Mouse (Mus musculus): ENCODE results near the gene Exosc5. TPM values are rescaled to one million over a fixed set of nuclear protein-coding genes. Genes with fewer than 3 reads are reported as not detected.

Exosc5 gene
- total RNA-seq, 2 experiments from 2014 or later = 39.6 to 54.0 TPM

DNA sequence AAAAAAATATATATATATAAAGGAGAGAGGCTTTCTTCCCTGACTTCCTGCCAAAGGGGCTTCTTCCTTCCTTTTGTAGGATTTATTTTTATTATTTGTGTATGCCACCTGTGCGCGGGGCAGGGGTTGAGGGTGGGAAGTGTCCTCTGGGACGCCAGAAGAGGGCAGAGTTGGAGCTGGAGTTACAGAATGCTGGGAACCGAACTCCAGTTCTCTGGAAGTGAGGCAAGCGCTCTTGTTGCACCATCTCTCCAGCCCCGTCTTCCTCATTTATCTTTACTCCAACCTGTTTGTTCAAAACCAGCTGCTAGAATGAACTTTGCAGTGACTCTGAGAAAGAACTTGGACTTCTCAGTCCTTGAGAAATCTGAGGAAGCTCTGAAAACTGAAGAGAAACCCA lies 21.0 kb downstream of the Exosc5 start:
- no peak for DNase-seq

DNA sequence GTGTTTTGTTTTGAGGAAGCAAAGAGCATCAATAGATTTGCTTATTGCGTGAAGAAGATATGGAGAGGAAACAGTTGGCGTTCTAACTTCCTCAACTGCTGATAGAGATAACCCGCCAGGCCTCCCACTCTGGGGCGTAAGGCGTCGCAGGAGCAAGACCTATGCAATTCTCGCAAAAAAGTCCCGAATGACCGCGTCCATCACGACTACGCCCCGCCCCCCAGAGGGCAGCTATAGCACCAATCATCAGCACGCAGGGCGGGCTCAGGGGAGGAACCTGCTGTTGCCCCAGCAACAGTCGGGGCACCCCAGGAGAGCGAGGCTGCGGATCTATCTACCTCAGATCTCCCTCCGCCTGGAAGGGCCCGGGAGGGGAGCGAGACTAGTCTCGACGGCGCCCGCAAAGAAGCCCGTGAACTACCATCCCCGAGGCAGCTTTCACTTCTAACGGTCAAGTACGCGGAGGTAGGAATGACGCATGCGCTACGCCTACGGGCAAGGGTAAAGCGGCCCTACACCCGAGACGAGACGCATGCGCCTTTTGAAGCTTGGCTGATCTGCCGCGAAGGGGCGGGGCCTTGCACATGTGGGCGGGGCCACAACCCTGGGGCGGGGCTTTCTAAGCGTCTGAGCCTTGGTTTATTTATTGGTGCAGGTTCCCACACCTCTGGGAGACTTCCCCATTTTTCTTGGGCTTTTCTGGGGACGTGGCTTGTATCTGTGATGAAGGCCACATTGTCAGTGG lies 21.7 kb downstream of the Exosc5 start, which contains the start of gene B9d2:
Gene B9d2 (plus strand): TSS at position 267 of the 745 bp plus-strand sequence.
- DNase-seq = peak; percentile 96 to 98

DNA sequence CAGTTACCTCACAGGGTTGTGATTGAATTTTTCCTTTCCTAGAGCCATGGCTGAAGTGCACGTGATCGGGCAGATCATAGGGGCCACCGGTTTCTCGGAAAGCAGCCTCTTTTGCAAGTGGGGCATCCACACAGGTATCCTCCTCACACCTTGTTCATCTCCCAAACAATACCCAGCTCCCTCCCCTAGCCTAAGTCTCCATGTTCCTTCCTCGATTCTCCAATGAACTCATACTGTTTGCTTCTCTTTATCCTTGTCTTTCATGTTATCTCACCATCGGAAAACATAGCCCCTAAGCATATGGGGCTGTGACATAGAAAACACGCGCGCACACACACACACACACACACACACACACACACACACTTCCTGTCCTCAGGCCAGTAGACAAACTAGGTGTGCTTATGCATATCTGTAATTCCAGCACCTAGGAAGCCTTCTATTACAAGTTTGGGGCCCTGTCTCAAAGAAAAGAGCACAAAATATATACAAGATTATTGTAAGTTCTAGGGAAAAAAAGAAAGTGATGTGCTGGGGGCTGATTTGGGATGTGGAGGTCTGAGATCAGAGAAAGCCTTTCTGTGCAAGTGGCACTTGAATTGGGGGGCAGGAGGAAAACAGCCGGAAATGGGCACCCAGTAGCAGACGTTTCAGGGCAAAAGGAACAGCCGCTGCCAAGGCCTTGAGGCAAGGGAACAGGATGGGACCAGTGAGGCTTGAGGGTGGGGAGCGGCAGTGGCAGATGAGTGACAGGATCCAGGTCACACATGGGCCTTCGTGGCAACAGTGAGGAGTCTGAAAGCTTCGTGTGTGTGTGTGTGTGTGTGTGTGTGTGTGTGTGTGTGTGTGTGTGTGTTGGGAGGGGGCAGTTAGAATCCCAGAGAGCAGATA lies 22.6 kb downstream of the Exosc5 start:
- DNase-seq = no peak

DNA sequence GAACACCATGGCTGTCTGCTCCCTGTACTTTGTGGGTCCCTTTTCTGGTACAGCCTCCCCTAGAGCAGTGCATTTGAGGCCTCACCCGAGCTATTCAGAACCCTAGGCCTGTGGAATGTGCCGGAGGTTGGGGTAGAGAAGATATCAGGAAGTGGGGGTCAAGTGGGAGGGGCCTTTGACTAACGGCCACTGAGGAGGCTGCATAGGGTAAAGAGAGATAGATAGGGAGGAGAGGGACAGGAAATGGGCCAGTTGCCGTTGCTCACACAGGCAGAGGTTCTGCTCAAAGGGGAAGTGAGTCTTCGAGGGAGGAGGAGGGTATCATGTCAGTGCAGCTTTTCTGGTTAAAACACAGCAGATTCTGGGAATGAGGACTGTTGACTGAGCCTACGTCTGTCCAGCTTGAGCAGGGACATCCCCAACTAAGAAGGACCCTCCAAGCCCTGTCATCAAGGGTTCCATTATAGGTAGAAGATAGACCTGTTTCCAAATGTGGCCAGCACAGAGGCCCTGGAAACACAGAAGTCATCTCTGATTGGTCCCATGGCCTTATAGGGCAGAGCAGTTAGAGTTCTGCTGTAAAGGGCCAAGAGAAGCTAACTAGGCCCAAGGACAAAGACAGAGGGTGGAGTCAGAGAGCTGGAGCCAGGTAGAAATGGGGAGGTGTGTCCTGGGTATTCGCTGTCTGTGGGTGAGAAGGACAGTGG lies 24.7 kb downstream of the Exosc5 start:
- DNase-seq = no peak

DNA sequence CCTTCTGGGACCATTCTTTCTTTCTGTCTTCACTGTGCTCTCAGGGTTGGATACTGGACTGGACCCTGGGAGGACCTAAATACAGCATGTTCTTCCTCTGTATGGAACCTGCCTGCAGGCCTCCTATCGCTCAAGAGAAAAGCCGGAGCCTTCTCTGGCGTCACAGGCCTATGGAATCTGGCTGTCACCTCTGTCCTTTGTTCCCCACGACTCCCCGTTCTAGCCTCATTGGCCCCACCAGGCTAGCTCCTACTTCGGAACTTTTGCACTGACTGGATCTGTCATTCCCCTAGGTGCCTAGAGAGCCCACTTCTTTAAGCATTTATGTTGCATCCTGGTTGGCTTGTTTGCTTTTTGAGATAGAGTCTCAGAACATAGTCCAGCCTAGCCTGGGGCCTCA lies 25.7 kb downstream of the Exosc5 start:
- no peak for DNase-seq

DNA sequence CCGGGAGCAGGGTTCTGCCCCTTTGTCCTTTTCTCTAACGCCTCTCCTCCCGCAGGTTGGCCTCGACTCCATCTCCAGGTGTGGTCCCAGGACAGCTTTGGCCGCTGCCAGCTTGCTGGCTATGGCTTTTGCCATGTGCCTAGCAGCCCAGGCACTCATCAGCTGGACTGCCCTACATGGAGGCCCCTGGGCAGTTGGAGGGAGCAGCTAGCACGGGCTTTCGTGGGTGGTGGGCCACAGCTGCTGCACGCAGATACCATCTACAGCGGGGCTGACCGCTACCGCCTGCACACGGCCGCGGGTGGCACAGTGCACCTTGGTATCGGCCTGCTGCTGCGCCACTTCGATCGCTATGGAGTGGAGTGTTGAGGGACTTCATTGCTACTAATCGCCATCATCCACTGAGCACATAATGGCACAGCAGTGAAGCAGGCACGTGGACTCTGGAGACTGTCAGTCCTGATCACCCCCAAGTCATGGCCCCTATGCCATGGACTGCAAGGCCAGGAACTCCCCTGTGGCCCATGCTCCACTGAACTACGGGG lies 27.0 kb downstream of the Exosc5 start:
- no peak for DNase-seq

DNA sequence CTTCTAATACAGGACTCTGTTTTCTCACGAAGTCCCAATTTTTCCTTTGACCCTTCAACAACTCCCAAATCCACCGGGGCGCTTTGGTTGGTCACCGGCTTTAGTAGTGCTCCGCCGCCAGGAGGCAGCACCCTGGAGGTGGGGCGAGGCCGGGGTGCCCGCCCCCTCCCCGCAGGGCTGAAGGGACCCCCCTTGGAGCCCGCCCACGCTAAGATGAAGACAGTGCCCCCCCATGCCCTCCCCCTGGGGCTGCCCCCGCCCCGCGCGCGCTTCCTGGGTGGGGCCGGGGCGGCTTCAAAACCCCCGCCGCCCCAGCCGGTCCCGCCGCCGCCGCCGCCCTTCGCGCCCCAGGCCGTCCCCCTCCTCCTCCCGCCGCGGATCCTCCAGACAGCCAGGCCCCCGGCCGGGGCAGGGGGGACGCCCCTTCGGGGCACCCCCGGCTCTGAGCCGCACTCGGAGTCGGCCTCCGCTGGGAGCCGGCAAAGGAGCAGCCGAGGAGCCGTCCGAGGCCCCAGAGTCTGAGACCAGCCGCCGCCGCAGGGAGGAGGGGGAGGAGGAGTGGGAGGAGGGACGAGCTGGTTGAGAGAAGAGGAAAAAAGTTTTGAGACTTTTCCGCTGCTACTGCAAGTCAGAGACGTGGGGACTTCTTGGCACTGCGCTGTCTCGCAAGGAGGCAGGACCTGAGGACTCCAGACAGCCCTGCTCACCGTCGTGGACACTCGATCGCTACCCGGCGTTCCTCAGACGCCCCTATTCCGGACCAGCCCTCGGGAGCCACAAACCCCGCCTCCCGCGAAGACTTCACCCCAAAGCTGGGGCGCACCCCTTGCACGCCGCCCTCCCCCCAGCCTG lies 27.9 kb downstream of the Exosc5 start, which contains the start of gene Tgfb1:
Gene Tgfb1 (plus strand): TSS at position 323 of the 852 bp plus-strand sequence.
- DNase-seq = peak; percentile 85 to 91

DNA sequence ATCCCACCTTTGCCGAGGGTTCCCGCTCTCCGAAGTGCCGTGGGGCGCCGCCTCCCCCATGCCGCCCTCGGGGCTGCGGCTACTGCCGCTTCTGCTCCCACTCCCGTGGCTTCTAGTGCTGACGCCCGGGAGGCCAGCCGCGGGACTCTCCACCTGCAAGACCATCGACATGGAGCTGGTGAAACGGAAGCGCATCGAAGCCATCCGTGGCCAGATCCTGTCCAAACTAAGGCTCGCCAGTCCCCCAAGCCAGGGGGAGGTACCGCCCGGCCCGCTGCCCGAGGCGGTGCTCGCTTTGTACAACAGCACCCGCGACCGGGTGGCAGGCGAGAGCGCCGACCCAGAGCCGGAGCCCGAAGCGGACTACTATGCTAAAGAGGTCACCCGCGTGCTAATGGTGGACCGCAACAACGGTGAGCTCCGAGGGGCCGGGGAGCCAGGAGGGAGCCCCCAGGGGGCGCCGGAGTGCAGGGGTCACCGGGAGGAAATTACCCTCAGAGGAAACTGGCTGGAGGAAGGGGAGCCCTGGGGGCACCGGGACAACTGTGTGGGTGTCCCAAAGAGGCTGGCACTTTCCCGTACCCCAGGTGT lies 28.9 kb downstream of the Exosc5 start:
- DNase-seq = peak; percentile 63 to 77

DNA sequence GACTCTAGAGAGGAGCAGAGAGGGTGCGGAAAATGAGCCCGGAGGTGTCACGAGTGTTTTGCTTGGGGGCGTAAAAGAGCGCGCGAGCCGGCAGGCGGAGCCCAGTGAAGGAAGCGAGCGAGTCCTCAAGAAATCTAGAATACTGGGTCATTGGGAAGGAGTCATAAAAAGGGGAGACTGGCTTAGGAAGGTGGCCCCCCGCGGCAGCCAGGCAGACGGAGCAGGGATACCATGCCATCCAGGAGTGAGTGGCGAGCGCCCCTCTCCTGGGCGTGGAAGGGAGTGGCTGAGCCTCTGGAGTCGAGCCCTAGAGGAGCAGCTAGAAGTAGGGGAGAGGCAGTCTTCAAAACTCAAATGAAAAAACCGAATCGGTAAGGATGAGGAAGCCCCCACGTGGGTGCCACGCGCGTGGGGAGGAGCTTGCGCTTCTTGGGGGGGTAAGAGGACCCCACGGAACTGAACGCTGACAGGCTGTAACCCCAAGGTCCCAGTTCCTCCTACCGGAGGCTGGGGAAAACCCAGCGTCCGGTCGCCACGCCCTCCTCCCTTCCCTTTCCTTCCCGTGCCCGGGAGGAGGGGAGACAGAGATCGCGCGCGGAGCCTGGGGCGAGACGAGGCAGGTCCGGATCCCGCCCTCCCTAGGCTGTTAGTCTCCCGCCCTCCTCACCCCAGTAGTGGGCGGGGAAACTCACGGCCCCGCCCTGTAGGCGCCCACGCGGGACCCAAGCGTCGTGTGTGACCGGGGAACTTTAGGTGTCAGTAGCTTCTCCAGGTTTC lies 30.0 kb downstream of the Exosc5 start:
- peak; percentile 84 to 88 for DNase-seq

DNA sequence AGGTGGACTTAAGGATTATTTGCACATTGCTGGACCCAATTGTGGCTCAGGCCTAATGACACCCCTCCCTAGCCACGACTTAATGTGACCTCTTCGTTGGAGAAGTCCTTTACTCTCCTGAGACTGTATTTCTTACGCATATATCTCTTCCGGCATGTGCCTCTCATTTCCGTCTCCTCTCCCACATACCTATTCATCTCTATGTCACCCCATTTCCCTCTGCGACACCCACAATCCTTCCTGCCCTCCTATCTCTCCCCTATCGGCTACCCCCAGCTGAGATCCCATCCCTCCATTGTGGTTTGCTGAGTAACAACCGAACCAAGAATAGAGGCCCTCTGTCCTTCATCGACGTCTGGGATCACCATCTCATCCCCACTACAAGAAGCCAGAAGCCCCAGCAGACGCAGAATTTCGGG lies 30.6 kb downstream of the Exosc5 start:
- DNase-seq = no peak

DNA sequence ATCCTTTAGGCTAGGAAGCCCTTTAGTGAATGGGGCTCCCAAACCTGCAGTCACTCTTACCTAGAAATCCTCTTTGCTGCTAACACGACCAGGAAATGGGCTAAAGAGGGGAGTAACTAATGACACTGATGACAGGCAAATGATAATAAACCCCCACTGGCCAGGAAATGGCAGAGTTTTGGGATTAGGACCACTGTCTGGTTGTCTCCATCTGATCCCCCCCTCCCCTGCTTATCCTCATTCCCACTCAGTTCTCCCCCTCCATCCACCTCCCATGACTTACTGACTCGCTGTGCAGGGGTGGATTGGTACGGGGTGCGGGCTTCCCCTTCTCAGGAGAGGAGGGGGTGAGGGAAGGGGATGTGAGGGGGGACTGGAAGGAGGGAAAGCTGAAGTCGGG lies 31.1 kb downstream of the Exosc5 start:
- DNase-seq = no peak

DNA sequence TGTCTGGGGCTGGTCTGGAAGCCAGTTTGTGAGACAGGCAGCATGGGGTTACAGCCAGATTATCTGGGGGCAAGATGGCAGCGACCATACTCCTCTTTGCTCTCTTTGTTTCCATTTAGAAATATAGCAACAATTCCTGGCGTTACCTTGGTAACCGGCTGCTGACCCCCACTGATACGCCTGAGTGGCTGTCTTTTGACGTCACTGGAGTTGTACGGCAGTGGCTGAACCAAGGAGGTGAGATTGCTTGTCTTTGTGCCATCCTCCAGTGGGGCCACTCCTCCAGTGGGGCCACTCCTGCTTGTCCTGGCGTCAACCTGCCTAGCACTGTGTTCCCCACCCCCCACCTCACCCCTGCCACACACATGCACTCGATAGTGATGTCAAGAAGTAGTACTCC lies 35.1 kb downstream of the Exosc5 start:
- no peak for DNase-seq

DNA sequence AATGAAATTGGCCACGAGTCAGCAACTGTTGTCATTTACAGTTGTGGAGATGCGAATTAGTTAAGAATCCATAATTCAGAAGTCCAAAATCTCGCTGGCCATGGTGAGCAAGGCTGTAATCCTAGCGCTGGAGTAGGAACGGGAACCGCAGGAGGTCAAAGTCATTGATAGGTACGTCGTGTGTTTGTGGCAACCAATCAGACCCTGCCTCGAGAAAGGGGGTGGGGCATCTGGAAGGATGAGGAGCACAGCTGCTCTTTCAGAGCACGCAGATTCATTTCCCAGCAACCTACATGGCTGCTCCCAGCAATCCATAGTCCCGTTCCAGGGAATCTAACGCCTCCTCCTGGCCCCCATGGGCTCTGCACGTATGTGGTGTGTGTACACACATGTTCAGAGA lies 40.9 kb downstream of the Exosc5 start:
- no peak for DNase-seq

DNA sequence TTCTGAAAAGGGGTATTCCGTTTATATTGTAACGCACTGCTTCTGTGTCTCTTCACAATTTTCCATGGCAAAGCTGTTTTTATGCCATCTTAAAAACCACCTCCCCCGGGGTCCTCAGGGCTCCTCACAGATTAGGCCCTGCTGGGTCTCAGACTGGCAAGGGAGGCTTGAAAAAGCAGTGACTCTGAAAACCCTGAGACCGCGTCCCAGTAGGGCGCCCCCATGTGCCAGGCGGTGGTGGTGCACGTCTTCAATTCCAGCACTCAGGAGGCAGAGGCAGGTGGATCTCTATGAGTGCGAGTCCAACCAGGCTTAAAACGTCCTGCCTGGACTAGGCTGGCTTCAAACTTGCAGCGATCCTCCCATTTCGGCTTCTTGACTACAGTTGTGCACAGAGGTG lies 41.8 kb downstream of the Exosc5 start:
- DNase-seq = no peak

DNA sequence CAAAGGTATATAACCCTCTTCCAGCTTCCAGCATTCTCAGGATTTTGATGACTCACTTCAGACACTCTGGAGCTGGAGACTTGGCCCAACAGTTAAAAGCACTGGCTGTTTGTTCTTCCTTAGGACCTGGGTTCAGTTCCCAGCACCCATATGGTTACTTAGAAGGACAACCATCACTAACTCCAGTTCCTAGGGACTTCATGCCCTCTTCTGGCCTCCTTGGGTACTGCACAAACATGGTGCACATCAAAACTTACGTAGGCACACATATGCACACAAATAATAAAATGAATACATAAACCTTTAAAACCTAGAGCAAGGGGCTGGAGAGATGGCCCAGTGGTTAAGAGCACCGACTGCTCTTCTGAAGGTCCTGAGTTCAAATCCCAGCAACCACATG lies 43.4 kb downstream of the Exosc5 start:
- no peak for DNase-seq

DNA sequence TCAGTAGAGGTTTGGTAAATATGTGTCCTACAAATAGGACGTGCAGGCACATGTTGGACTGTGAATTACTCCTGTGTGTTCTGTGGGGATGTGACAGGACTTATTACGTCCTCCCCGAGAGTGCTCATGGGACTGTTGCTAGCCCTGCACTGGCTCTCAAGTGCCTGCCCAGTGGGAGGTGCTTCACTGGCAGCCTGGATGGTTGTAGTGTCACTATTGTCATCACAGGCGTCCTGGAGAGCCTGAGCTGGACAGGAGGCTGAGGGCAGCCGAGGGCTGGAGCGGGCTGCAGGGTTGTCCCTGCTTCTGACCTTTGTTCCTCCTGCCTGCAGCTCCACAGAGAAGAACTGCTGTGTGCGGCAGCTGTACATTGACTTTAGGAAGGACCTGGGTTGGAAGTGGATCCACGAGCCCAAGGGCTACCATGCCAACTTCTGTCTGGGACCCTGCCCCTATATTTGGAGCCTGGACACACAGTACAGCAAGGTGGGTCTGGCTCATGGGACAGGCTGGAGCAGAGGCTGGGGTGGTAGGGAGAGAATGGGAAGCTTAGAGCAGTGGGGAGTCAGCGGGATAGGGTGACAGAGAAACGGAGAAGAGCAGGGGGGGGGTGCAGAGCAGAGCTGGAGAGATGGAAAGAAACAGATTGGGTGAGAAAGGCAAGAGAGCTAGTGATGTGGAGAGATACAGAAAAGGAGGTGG lies 45.0 kb downstream of the Exosc5 start:
- peak in 1 of 2 experiments; percentile 55 for DNase-seq

DNA sequence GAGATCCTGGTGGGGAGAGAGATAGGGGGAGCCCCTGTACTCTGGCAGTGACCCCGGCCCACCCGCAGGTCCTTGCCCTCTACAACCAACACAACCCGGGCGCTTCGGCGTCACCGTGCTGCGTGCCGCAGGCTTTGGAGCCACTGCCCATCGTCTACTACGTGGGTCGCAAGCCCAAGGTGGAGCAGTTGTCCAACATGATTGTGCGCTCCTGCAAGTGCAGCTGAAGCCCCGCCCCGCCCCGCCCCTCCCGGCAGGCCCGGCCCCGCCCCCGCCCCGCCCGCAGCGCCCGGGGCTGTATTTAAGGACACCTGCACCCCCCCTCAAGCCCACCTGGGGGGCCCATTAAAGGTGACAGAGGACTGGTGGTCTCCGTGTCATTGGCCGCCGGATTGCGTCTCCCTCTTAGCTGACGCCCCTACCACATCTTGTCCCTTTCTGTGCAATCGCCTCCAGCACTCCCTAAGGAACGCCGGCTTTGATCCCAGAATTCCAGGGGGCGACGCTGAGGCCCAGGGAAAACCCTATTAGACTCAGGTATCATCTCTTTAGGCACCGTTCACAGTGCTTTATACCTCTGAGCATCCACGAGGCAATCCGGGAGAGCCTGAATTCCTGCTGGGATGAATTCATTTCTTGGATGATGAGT lies 45.9 kb downstream of the Exosc5 start:
- DNase-seq = peak in 1 of 2 experiments; percentile 50

DNA sequence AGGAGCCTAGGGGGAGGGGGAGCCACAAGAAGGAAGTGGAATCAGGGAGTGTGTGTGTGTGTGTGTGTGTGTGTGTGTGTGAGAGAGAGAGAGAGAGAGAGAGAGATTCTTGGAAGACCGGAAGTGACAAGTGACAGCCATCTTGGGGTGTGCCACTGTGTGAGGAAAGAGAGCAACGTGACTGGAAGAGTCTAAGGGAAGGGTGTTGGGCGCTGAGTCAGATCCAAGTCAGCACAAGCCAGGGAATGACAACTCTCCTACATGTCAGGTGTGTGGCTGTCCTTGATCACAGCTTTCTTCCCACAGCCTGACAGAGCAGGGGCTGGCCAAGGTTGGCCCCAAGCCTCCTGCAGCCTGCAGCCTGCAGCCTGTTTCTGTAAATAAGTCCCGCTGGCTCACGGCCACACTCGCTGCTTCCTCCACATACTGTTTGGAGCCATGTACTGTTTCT lies 46.9 kb downstream of the Exosc5 start:
- peak in 1 of 2 experiments; percentile 48 for DNase-seq
